Mouse (Mus musculus) adrenal gland, postnatal 10 days (tissue): Measurements from ENCODE around the gene Arl6ip4. TPM values are rescaled to one million over a fixed set of nuclear protein-coding genes. Genes with fewer than 3 reads are reported as not detected.
A peak's percentile ranks its signal among the peaks of the same experiment; 100 is the strongest.

ENCODE experiments used
- DNase-seq: peaks from one replicate; pipeline ENCODE4 v3.0.0; 2021; ENCODE audit warnings: mixed read lengths
- long read RNA-seq, 2 experiments: library from polyadenylated mRNA; stranded (forward); transcript quantifications; one replicate each; pipeline ENCODE4 v2.0.0; 2021
- total RNA-seq, 2 experiments: library from RNA; stranded (reverse); gene quantifications; 2 replicates each; pipeline ENCODE4 v1.2.3; 2021

The Arl6ip4 gene
- total RNA-seq: 10 to 100 TPM; 56.0 to 58.1 TPM
- long read RNA-seq, experiment 1, transcript Arl6ip4-201 (5 exons, 1,192 nt): major isoform, 80 of 97 reads
- long read RNA-seq, experiment 1, partial matches to known transcripts: 6 of 97 reads
- long read RNA-seq, experiment 1, other reads (novel, unspliced or antisense): 9 of 97 reads
- long read RNA-seq, experiment 2, transcript Arl6ip4-201 (5 exons, 1,192 nt): major isoform, 39 of 48 reads
- long read RNA-seq, experiment 2, partial matches to known transcripts: 4 of 48 reads
- long read RNA-seq, experiment 2, other reads (novel, unspliced or antisense): 5 of 48 reads

DNA sequence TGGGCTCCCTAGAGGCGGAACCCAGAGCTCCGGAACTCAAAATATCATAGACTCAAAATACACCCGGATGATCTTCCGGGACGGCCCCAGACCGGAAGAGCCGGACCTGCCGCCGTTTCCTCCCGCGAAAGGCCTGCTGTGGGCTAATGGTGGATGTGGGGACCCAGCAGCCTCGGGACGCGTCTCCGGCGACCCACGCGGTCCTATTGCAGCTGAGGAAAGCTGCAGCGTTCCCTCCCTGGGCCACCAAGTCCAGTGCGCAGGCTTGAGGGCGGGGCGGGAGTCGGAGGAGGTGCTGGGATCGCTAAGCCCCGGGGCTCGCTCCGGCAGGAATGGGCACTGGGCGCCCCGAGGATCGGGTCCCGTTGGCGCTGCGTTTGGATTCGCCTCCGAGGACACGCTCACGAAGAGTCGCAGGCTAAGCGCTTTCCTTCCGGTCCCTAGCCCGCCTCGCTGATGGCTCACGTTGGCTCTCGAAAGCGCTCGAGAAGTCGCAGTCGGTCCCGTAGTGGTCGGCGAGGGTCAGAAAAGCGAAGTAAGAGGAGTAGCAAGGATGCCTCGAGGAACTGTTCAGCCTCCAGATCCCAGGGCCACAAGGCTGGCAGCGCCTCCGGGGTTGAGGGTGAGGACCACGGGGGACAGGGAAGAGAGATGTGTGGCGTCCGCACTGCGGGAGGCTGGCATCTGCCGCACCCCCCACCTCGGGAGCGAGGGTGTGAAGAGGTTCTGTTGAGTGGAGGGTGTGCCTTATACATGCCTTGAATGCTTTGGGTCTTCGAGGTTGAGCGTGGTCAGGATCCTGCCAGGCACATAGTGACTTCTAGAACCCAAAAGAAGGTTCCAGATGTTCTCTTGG lies at the start of gene Arl6ip4:
Gene Arl6ip4, plus strand, starts transcription at position 100 of the 856 bp plus-strand sequence.
- DNase-seq: peak; percentile 87

DNA sequence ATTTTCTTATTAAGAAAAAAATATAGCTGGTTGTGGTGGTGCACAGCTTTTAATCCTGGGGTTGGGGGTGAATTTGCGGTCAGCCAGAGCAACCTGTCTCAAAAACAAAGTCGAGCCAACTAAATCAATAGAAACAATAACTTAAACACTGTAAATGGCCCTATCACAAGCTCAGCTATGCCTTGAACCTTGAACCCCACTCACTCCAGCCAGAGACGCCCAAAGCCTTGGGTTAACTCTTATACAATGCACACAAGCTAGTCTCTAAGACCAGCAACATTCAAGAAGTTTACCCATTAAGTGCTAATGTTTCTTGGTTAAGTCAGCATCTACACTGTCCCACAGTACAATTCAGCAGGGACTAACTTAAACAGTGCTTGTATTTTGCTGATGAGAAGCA lies 46.2 kb upstream of the Arl6ip4 start:
- DNase-seq: no peak

DNA sequence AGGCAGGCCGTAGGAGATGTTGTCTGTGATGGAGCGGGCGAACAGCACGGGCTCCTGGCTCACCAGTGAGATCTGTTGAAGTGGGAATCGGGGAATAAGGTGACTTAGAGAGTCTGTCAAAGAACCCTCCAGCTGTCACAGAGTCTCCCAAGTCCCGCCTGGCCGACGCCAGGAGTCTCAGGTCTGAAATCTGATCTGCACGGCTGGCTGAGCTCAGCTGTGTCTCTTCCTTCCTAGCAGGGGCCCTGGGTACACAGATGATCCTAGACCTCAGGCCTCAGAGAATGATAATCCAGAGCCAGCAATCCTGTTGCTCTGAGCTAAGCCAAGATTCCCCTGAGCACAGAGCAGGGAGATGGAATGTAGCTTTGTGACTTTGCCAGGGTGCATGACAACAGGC lies 42.2 kb upstream of the Arl6ip4 start:
- DNase-seq: no peak

DNA sequence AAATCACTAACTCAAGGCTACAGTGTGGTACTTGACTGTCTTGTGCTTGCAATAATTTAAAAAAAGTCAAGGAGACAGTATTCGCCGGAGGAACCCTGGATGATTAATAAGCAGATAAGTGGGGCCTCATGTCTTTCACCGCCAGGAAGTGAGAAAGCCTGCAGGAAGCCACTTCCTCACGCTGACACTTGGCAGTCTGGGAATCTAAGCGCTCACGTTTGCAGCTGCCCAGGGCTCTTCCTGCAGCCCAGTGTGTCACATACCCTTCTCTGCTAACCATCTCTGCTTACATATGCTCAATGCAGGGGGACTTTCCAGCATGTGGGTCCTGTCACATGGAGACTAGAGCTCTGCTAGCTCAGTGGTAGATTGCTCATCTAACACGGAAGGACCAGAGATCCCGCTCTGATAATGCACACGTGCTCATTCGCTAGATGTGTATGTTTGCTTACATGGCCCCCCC lies 41.0 kb upstream of the Arl6ip4 start:
- peak; percentile 49 for DNase-seq

DNA sequence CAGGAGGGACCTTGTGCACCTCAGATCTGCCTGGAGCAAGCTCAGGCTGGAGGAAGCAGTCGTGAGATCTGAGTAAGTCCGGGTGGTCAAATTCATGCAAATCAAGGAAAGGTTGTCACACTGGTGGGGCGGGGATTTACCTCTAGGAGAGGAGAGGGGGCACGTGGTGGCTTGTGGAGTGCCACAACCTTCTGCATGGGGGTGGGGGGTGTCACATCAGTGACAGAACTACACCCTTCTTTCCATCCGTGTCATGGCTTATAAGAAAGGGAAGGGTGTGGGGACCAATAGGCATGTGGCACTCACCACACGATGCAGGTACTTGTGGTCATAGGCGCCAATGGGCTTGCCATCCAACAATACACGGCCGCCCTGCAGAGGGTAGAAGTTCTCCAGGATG lies 40.2 kb upstream of the Arl6ip4 start:
- DNase-seq: no peak

DNA sequence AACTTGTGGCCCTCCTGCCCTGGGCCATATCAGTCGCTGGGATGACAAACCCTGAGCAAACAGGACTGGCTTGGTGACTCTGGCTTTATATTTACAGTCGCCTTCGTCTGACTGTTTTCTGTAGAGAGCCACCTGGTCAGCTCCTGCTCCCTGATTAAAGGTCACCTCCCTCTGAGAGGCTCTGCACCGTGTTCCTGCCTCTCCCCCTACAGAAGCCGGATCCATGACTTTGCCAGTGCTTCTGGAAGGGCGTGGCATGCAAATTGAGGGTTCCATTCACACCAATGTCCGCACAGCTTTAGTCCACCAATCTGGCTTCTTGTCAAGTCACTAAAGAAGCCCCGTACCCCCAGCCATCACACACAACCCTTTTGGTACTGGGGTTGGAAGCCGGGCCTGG lies 39.3 kb upstream of the Arl6ip4 start:
- no peak for DNase-seq

DNA sequence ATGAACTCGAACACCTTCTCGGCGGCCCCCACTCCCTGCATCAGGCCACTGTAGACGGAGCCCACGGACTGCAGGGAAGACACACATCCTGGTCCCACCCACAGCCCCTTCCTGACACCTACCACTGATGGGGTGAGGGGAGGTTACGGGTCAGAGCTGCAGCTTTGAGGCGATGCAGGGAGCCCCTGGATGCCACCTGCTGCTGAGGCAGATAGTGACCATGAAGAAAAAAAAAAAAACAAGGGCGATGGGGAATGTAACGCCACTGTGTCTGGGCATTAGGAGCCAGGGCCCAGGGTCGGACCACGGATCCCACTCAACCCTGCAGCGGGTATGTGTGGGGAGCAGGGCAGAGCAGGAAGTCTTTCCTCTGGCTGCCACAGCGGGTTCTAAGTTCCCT lies 38.6 kb upstream of the Arl6ip4 start:
- no peak for DNase-seq

DNA sequence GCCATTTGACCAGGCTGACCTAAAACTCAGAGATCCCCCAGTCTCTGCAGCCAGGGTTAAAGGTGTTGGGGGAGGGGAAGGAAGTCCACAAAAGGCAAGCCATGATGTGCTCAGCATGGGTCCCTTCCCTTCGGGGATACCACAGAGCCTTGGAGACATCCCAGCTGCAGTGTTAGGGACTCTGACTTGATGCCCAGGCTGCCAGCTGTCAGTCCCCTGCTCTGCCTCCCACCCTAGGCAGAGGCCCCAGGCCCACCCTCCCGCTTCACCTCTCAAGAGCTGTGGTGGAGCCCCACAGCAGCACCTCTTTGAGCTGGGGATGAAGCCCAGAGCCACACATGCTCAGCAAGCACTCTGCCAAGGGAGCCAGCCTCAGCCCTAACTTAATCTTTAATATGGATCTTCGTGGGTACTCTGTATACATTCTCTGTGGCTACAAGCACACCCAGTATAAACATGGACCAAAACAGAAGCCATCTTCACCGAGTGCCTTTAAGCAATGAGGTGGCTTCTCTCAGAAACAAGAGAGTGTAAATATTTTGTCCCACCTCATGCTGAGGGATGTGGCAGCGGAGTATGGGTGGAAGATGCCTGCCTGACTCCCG lies 37.9 kb upstream of the Arl6ip4 start:
- no peak for DNase-seq

DNA sequence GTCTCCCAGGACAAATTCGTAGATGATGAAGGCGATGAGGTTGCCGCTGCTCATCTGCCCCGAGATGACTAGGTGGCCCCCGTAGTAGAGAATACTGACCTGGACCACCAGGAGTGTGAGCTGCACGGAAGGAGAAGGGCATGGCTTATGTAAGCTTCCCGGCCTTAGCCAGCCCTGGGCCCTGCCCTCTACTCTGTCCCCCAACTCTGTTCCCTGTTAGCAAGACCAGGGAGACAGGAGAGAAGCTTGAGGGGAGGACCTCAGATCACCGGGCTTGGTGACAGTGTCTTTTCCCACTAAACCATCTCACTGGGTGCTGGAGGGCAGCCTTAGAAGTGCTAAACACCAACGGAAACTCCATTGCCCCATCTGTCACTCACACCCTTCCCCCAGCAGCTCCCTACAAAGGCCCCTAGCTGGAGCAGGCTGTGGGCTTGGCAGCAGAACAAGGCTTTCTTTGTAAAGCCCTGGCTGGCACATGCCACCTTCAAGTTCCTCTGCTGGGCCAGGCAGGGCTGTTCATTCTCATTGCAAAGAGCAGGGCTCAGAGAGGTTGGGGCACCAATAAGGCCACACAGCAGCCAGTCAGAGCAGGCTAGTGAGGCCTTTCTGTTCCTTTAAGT lies 37.0 kb upstream of the Arl6ip4 start:
- no peak for DNase-seq

DNA sequence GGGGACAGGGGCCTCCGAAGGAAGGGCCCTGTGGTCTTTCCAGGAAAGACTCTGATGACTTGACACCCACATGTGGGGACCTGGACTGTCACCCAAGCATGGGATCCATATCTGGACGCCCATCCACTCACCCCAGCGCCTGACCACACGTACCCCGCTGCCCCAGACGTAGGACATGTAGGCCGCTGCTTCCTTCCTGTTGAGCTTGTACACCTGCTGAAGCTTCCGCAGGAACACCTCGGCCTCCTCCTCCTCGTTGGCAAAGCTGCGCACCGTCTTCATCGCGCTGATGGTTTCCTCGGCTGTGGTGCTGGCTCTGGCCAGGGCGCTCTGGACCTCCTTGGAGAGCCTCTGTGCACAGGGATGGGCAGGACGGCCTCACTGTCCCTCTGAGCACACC lies 36.0 kb upstream of the Arl6ip4 start:
- no peak for DNase-seq

DNA sequence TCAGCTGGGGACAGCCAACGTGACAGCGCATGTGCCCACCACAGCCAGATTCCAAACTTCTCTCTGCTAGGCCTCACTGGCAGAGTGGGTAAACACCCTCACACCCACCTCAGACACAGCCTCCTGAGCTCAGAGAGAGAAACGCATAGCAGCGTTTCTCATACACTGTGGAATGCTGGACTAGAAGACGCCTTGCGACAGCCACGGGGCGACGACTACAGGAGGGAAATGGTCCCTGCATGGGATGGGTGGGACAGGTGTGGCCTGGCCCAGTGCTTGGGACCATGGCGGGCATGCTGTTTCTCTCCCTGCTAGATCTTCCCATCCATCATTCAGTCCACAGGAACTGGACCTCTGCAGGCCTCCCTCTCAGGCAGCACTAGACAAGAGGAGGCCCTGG lies 33.4 kb upstream of the Arl6ip4 start:
- DNase-seq: no peak

DNA sequence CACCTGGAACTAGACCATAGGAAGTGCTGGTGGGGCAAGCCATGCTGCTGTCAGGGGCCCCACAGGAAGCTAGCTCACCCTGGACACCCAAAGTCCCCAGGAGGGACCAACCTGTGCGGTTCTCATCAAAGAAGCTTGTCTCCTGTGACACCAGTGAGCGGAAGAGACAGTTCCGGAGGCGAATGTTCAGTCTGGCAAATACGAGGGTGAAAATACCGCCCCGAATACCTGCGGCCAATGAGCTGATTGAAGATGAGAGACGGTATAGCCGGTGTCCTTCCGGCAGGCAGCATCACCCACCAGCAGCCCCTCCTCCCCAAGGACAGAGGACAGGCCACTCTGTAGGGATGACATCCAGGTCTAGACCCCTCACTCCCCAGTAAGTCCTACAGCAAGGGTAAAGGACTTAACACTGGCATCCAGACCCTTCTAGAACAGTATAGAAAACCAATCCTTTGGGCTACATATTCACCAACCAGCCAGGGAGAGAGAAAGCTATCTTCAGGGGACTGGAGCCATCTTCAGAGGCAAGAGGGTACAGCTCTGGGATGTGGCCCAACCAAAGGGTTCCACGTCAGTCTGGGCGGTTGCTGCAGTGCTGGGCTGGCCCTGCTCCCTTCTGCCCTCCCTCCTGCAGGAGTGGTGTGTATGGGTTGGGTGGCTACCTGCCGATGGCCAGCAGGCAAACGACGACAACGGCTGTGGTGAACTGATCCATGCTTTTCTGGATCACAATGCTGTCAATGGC lies 32.8 kb upstream of the Arl6ip4 start:
- DNase-seq: no peak

DNA sequence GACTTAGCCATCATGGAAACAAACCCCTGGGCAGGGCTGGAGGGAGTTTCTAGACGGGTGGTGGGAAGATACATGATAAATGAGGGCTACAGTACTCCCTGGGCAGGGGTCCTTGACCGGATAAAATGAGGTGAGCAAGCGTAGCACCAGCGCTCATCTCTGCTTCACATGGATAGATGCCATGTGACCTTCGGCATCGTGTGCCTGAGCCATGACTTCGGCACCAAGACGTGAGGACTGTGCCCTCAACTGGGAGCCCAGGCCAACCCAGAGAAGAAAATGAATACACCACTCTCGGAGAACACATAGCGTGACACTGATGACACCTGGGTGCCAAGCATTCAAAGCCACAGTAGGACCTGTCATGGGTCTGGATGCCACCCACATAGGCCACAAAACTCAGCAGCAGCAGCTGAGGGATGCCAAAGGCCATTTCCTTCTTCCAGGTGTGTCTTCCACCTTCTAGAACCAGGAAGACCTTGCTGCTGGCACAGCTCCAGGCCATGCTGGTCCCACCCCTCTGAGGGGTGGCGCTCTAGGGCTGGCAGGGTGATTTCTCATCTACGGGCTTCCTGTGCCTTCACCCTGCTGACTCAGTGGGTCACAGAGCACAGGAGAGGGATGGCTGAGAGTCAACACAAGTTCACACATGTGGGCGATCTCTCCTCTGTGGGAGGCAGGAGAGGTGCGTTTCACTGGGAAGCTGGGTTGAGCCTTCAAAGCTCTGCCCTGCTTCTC lies 31.9 kb upstream of the Arl6ip4 start:
- no peak for DNase-seq

DNA sequence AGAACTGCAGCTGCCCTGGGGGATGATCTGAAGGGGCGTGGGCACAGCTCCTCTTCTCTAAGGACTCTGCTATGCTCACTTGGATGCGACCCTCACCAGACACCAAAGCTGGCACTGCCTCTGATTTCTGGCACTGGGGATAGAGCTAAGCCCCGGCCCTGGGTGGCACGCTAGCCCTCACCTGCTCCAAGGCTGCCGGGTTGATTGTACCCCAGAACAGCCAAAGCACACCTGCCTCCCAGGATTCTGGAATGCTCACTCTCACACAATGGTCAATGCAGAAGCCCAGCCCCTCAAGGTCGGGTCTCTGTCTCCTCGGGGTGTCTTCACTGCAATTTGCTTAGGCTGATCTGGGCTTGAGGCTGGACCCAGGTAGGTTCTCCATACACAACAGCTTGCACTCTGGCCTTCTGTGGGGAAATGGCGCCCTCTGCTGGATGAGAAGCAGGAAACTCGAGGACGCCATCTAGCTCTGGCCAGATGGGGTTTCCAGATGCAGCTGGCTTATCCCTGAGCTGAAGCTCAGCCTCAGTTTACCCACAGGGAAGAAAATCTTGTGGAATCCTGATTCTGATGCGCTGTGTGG lies 31.2 kb upstream of the Arl6ip4 start:
- DNase-seq: peak; percentile 91

DNA sequence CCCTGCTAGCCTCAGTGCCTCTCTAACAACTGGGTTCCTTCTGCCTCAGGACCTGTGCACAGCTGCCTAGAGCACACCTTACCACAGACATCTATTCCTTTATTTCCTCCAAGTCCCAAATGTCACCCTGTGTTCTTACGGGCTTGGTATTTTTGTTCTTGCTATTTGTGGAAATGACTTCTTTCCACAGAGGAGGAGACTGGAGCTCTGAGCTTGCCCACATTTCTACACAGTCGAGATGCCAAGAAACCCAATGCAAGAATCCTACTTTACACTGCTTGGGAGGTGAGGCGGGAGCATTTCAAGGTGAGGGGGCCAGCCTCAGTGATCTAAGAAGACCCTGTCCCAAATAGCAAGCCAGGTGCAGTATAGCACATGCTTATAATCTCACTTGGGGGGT lies 30.4 kb upstream of the Arl6ip4 start:
- no peak for DNase-seq

DNA sequence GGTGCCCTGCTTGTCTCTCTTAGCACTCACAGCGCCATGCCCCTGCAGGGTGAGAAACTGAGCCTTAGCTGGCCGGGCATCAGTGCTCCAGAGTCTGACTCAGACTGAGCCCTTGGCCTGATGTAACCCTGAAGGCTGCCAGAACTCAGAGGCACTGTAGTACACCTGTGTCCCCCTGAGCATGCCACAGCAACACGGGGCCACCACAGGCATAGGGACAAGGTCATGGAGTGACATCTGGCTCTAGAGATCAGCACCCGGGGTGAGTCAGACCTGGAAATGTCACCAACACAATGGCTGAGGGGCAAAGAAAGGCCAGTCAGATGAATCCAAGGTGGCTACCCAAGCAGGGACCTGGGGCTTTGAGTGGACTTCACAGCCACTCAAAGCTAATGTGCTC lies 29.0 kb upstream of the Arl6ip4 start:
- DNase-seq: peak; percentile 39

DNA sequence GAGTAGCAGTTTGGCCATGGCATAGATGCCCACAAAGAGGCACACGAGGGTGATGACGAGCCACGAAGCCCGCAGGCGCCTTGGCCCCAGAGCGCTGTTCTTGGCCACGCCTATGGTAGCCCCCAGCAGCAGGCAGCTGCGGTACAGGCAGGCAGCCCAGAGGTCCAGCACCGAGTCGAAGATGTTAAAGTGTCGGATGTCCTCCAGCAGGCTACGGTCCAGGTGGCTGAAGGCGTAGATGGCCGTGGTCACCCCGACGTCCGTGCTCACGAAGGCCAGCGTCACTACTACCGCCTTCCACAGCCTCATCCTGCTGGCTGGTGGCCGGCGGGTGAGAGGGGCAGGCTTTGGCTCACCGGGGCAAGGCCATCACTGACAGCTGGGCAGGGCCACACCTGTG lies 26.0 kb upstream of the Arl6ip4 start:
- DNase-seq: no peak

DNA sequence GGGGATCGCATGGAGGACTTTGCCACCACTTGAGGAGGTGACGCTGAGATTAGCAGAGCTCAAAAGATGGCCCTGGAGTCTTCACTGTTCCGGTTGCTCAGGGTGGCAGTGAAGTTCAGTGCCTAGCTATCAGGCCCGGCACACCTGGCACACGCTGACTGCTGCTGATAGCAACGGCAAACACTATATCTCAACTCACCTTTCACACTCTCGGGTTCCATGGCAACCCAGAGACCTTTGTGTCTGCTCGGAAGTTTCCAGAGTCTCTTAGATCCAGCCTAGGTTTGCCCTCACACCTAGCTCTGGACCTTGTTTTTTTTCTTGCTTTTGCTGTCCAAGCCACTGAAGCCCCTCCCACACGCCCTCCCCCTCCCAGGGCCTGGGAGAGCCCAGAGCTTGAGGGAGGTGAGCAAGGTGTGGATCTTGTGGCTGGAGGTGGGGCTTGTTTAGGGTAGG lies 23.9 kb upstream of the Arl6ip4 start:
- DNase-seq: no peak

DNA sequence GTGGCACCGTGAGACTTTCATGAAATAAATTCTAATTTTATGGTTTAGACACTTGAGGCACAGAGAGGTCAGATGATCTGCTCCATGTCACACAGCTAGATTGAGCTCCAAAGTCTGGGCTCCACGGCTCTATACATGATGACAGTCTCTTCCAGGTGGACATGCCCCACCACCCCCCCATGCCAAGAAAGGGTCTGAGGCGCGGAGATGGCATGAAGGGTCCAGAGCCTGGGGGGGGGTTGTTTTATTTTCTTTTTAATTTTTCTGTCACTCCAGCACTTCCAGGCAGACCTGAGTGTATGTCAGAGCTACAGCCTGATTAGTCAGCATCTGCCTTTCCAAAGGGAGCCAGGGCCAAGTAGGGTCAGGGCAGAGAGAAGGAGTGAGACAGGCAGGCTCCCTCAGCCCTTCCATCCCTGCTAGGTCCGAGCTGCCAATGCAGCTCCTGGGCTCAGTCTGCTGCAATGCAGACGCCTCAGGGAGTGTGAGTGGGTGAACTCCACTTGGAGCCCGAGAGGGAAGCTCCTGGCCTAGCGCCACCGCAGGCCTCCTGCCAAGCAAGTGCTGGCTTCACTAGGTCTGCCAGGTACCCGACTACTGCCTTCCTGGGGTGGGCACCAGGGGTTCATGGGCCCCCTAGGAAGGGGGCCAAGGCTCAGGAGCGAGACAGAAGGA lies 22.6 kb upstream of the Arl6ip4 start:
- peak; percentile 86 for DNase-seq
